Mouse (Mus musculus) heart, adult 2 months (tissue): ENCODE data around the gene Vps25.
A peak's percentile ranks its signal among the peaks of the same experiment; 100 is the strongest.

ENCODE experiments used
- CTCF ChIP-seq: fragments of 200-600 bp; IDR thresholded peaks from 2 replicates; pipeline ENCODE4 v1.8.1; 2022; ENCODE audit warnings: antibody characterized with exemption, mild to moderate bottlenecking, moderate library complexity
- EP300 ChIP-seq: fragments of 200-500 bp; IDR thresholded peaks from 2 replicates; pipeline ENCODE4 v1.6.1; 2011; ENCODE audit warnings: low read depth, low read length, control low read depth; ENCODE audit not compliant: insufficient read depth
- POLR2A ChIP-seq: fragments of 200-500 bp; IDR thresholded peaks from 2 replicates; pipeline ENCODE4 v1.6.1; 2011; ENCODE audit warnings: mild to moderate bottlenecking, low read depth, low read length, control low read depth; ENCODE audit not compliant: insufficient read depth

DNA sequence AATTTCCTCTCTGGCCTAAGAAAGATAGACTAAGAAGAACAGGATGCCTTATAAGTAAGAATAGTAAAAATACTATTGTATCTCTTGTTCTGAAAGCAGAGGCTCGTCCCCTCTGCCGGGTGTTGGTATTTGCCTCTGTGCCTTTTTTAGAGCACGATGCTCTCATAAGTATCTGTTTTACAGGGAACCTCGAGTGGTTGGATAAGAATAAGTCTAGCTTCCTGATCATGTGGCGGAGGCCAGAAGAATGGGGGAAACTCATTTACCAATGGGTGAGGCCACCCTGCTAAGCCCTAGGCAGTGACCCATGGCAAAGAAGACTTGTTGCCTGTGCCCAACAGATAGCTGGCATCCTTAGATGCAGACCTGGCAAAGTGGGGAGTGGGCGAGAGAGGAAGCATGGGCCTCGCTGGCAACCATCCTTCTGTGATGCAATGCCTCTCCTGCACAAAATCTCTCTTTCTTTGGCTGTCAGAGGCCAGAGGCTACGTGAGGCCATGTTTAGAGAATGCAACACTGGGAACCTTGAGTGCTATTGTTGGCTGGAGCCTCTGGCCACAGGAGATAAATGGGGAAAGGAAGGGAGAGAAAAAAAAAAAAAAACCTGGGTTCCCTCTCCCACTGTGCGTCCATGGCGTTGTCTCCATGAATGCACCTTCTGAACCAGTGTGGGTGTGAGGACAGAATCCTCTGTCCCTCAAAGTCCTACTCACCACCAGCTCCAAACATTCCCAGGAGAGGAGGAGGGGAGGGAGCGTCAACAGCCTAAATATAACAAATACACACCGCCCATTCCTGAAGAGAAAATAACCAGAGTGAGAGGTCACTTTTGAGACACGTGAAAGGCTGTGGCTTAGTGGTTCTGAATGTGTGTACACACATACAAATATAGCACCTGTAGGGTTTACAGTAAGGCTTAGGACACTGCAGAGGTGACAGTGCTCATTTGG, 2.6 kb downstream of the Vps25 start:
- no peak; the same call in 1 of the 2 replicates for TF ChIP-seq POLR2A
- TF ChIP-seq CTCF, result no peak
- TF ChIP-seq EP300, result peak; percentile 31
